Mouse (Mus musculus) layer of hippocampus, adult 9-10 months (tissue): ENCODE results near the gene Cabp7.
"Not testable (repeated sequence)": the region's sequence is repeated elsewhere in the genome, so short reads cannot be mapped to it uniquely, and the experiment has no call there.

Experiments used
- DNase-seq: peaks from one replicate; pipeline ENCODE4 v3.0.0; 2022; ENCODE audit warnings: low spot score

Gene Cabp7

GRCm38 (mm10) chr11:4745969-4746368 is 609 bp downstream of the Cabp7 start:
- no peak for DNase-seq

- DNase-seq = no peak
Measured at GRCm38 (mm10) chr11:4744691-4745090, 1.9 kb downstream of the Cabp7 start.

- DNase-seq = no peak
Measured at GRCm38 (mm10) chr11:4740785-4741184, 5.8 kb downstream of the Cabp7 start.

GRCm38 (mm10) chr11:4738719-4739118 is 7.9 kb downstream of the Cabp7 start:
- DNase-seq = no peak

DNA sequence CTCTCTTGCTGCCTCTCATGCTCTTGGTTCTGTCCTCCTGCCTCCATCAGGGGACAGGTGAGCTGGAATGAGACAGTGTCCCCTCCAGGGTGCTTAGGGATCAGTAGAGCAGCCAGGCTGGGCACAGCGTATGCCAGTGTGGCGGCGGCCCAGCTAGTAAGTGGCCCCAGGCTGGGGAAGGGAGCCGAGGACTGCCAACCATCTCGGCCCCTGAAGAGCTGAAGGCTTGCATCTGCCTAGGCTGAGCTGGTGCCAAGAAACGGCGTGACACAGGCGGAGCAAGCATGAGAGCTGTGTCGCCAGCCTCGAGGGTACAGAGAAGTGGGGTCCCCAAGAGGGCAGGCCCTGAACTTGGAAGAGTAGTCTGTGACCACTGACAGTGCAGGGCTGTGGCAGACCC is 8.9 kb downstream of the Cabp7 start:
- DNase-seq = no peak

GRCm38 (mm10) chr11:4736355-4736754 is 10.2 kb downstream of the Cabp7 start:
- DNase-seq = no peak

GRCm38 (mm10) chr11:4734179-4734578 is 12.4 kb downstream of the Cabp7 start:
- no peak for DNase-seq

GRCm38 (mm10) chr11:4731781-4732180 is 14.8 kb downstream of the Cabp7 start:
- DNase-seq = no peak

GRCm38 (mm10) chr11:4730913-4731312 is 15.7 kb downstream of the Cabp7 start:
- DNase-seq = no peak

DNA sequence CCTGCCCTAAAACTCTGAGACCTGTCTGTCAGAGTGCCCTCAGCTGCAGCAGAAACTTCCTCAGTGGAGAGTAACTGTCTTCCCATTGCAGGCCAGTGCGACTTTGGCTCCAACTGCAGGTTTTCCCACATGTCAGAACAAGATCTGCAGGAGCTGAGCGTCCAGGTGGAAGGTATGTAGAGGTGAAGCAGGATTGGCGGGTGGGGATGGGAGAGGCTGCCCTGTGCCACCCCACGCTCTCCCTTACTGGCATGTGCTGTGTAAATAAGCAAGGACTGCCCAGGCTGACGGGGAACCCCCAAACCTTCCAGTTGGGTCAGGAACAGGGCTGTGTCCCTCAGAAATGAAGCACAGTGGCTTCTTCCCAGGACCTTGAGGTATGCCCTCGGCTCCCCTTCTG is 16.5 kb downstream of the Cabp7 start:
- DNase-seq = no peak

- no peak for DNase-seq
Measured at GRCm38 (mm10) chr11:4729603-4730002, 17.0 kb downstream of the Cabp7 start.

- no peak for DNase-seq
Measured at GRCm38 (mm10) chr11:4721728-4722127, 24.9 kb downstream of the Cabp7 start.

- DNase-seq = no peak
Measured at GRCm38 (mm10) chr11:4720900-4721580, 25.5 kb downstream of the Cabp7 start.

GRCm38 (mm10) chr11:4720393-4720792 is 26.2 kb downstream of the Cabp7 start:
- DNase-seq = no peak

DNA sequence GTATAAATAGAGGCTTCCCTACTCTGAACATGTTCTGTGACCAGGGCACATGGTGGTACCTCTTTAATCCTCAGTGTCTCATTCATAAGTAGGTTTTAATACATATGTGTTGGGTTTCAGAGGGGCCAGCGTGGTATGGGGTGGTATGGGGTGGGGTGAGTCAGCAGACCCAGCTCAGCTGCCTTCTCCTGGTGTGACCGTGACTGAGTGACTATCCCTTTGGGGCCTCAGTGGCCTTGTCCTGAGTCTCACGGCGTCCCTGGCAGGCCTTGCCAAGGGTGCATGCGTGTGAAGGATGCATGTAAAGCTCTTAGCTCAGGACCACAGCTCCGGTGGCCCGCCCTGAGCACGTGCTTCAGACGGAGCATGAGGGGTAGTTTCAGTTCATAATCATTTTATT is 26.6 kb downstream of the Cabp7 start:
- DNase-seq = no peak

GRCm38 (mm10) chr11:4718548-4718947 is 28.0 kb downstream of the Cabp7 start:
- no peak for DNase-seq

DNA sequence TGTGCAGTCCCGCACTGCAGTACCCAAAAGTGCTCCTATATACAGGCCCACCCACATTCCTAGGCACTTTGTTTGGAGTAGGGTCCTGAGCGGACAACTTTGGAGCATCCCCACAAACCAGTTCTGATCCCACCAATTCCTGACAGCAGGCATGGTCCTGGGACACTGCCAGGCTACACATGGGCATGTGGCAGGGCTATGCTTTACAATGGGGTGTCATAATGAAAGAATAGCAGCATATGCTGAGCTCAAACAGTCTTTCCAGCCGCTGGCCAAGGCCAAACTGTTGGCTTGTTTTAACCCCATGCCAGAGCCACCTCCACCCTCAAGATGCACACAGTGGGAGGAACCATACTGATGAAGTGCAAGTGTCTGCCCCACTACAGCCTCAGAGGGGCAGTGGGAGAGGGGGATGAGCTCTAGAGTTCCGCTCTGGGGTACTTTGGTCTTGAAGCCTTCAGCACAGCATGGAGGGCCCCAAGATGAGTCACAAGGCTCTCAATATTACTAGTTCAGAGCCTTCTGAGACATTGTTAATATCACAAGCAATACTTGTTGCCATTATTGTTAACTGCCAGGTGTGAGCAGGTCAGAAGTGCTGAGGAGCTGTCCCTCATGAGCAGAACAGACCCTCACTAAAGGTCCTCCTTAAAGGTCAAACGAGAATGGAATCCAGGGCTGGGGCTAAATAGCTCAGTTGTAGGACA is 29.9 kb downstream of the Cabp7 start:
- no peak for DNase-seq

DNA sequence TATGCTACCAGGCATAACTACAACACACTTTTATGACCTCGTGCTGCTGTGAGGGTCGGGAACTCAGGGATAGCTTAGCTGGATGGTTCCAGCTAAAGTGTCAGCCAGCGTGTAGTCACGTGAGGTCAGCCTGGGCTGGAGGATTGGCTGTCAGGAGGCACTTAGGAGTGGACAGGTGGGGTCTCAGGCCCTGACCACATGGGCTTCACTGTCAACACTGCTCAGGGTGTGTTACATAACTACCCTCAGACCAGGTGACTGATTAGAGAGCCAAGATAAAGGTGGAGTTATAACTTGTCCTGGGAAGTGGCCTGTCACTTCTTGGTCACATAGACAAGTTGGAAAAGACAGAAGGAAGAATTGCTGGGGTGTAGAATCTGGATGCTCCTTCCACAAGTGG is 31.0 kb downstream of the Cabp7 start:
- DNase-seq = no peak

- no peak for DNase-seq
Measured at GRCm38 (mm10) chr11:4714727-4715126, 31.9 kb downstream of the Cabp7 start.

GRCm38 (mm10) chr11:4712822-4713221 is 33.8 kb downstream of the Cabp7 start:
- no peak for DNase-seq

DNA sequence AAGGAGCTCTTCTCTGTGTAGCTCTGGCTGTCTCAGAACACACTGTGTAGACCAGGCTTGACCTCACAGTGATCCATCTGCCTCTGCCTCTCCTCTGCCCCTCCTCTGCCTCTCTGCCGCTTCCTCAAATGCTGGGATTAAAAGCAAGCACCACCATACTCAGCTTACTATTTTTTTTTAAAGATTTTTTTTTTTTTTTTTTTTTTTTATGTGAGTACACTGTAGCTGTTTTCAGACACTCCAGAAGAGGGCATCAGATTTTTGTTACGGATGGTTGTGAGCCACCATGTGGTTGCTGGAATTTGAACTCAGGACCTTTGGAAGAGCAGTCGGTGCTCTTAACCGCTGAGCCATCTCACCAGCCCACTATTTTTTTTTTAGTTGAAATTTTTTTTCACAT is 36.4 kb downstream of the Cabp7 start:
- not testable (repeated sequence) for DNase-seq

DNA sequence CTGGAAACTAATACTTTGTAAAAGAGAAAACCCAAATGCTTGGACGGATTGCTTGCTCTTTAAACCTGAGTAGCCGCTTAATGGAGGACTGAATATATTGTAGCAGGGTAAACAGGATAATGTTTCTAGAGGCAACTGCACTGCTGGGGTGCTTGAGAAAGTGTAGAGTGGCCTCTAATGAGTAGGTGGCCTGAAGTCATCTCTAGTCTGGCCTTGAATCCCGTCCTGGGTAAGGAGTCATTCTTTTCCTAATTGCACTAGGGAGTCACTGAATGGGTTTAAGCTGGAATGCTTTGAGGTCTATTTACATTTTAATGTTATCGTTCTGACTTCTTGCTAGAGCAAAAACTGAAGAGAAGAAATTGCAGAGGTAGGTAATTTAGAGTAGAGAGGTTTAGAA is 41.4 kb downstream of the Cabp7 start:
- DNase-seq = no peak

DNA sequence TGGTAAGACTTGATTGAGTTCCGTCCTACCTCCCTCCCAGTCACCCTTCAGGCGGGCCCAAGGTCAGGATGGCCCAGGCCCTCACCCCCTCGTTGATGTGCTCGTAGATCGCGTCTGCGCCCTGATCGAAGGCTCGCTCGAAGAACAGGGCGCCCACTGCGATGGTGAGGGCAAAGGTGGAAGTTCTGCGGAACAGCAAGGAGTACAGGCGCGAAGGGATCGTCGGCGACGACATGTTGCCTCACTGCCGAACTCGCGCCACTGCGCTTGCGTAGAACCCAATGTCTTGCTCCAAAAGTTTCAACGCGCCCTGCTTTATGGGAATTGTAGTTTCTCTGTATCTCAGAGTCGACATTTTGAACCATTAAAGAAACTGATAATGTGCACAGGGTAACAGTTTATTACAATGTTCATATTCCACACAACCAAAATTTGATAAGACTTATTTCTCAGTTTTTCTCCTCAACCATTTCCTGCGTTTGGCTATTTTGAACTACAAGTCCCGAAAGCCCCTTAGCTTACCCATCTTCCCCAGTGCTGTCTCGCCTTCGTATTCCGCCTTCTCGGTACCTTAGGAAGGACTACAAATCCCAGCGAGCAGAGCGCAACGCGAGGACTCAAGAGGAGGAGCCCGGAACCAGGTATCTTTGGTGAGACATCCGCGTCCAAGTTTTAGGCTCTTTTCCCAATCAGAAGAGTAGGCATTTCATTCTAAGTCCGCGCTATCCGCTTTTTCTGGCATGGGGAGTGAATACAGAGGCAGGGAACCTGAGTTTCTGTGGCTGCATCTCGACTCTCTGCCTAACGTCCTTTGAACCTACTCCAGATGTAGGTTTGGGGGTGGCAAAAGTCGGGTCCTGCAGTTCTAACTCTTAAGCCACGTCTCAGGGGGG is 42.3 kb downstream of the Cabp7 start, which contains the start of the genes Uqcr10 and Zmat5:
Gene Uqcr10, minus strand, starts transcription at position 271 of the 893 bp plus-strand sequence.
Gene Zmat5, plus strand, starts transcription at position 607 of the 893 bp plus-strand sequence.
- DNase-seq = peak; percentile 97
